Mouse (Mus musculus): ENCODE data around the gene Tmed9. TPM values are rescaled to one million over a fixed set of nuclear protein-coding genes. Genes with fewer than 3 reads are reported as not detected.
"Not testable (repeated sequence)": the region's sequence is repeated elsewhere in the genome, so short reads cannot be mapped to it uniquely, and the experiment has no call there.

Gene Tmed9
- polyA plus RNA-seq, 1 experiment from 2014 or later = 45.1 TPM

- no peak overlapping the region for H3K9ac ChIP-seq (replicated peaks)
- 85% methylated on average over 7 of the region's 7 CpGs for WGBS (ENCODE audit: insufficient replicate concordance)
- no peak overlapping the region for H3K27ac ChIP-seq (ENCODE audit: low read depth)
- no peak overlapping the region for H3K4me2 ChIP-seq (ENCODE audit: low read depth, low read length)
- TF ChIP-seq CTCF (IDR thresholded peaks at IDR 0.05; ENCODE audit: low read depth) = no peak
- no peak for TF ChIP-seq EP300 (IDR thresholded peaks at IDR 0.05; ENCODE audit: low read depth)
- H3K4me3 ChIP-seq (ENCODE audit: low read depth, low read length) = no peak overlapping the region
- ATAC-seq (no peak), DNase-seq (no peak)
- no peaks in the 10 kb centered on the region for H3K9me3 ChIP-seq (ENCODE audit: low read length)
- no peaks in the 10 kb centered on the region for H3K27me3 ChIP-seq (ENCODE audit: insufficient read depth, low read length)
- H3K36me3 ChIP-seq (replicated peaks; ENCODE audit: insufficient read depth, low read length) = peaks cover 12% of the 10 kb centered on the region; the same call in 1 of the 2 replicates
- H3K4me1 ChIP-seq (ENCODE audit: insufficient read depth) = no peaks in the 10 kb centered on the region
Measured at GRCm38 (mm10) chr13:55563266-55563879, 10.2 kb upstream of the Tmed9 start.

- H3K27ac ChIP-seq (ENCODE audit: low read depth) = no peak overlapping the region
- WGBS (ENCODE audit: insufficient replicate concordance) = 89% methylated on average over 6 of the region's 6 CpGs
- ATAC-seq = no peak
- no peaks in the 10 kb centered on the region for H3K9me3 ChIP-seq (ENCODE audit: low read length)
- DNase-seq = no peak
- H3K9ac ChIP-seq (replicated peaks) = no peak overlapping the region
- no peak overlapping the region for H3K4me2 ChIP-seq (ENCODE audit: low read depth, low read length)
- H3K36me3 ChIP-seq (replicated peaks; ENCODE audit: insufficient read depth, low read length) = peaks cover 12% of the 10 kb centered on the region; the same call in 1 of the 2 replicates
- no peaks in the 10 kb centered on the region for H3K27me3 ChIP-seq (ENCODE audit: insufficient read depth, low read length)
- H3K4me1 ChIP-seq (ENCODE audit: insufficient read depth) = peaks cover 12% of the 10 kb centered on the region
- H3K4me3 ChIP-seq (ENCODE audit: low read depth, low read length) = no peak overlapping the region
- no peak for TF ChIP-seq CTCF (IDR thresholded peaks at IDR 0.05; ENCODE audit: low read depth)
- no peak for TF ChIP-seq EP300 (IDR thresholded peaks at IDR 0.05; ENCODE audit: low read depth)
Measured at GRCm38 (mm10) chr13:55567001-55567400, 6.5 kb upstream of the Tmed9 start.

GRCm38 (mm10) chr13:55567949-55568348 lies 5.6 kb upstream of the Tmed9 start:
- Histone ChIP-seq H3K9me3 (ENCODE audit: low read length) (no peaks in the 10 kb centered on the region), H3K27ac (ENCODE audit: low read depth) (no peak overlapping the region), H3K4me2 (ENCODE audit: low read depth, low read length) (no peak overlapping the region), H3K4me3 (ENCODE audit: low read depth, low read length) (no peak overlapping the region), H3K36me3 (replicated peaks; ENCODE audit: insufficient read depth, low read length) (peaks cover 12% of the 10 kb centered on the region; the same call in 1 of the 2 replicates), H3K4me1 (ENCODE audit: insufficient read depth) (peaks cover 16% of the 10 kb centered on the region), H3K9ac (replicated peaks) (no peak overlapping the region), H3K27me3 (ENCODE audit: insufficient read depth, low read length) (no peaks in the 10 kb centered on the region)
- DNase-seq (no peak), ATAC-seq (no peak)
- WGBS (ENCODE audit: insufficient replicate concordance) = 76% methylated on average over 2 of the region's 2 CpGs
- TF ChIP-seq CTCF (IDR thresholded peaks at IDR 0.05; ENCODE audit: low read depth) = no peak

- not testable (repeated sequence) for H3K9ac ChIP-seq (replicated peaks); H3K9me3 ChIP-seq (ENCODE audit: low read length); H3K27ac ChIP-seq (ENCODE audit: low read depth); ATAC-seq; H3K4me2 ChIP-seq (ENCODE audit: low read depth, low read length); H3K27me3 ChIP-seq (ENCODE audit: insufficient read depth, low read length); H3K4me3 ChIP-seq (ENCODE audit: low read depth, low read length); DNase-seq
- peaks cover 16% of the 10 kb centered on the region for H3K4me1 ChIP-seq (ENCODE audit: insufficient read depth)
- peaks cover 12% of the 10 kb centered on the region; the same call in 1 of the 2 replicates for H3K36me3 ChIP-seq (replicated peaks; ENCODE audit: insufficient read depth, low read length)
- WGBS (ENCODE audit: insufficient replicate concordance) = 87% methylated on average over 4 of the region's 4 CpGs
Measured at GRCm38 (mm10) chr13:55568524-55568923, 5.0 kb upstream of the Tmed9 start.

GRCm38 (mm10) chr13:55569726-55570285 lies 3.7 kb upstream of the Tmed9 start:
- Histone ChIP-seq H3K27ac (ENCODE audit: low read depth) (0 out of 2 replicates have a peak overlapping the region, but pooled peaks have one; percentile 1), H3K36me3 (replicated peaks; ENCODE audit: insufficient read depth, low read length) (peaks cover 10% of the 10 kb centered on the region; the same call in 1 of the 2 replicates), H3K9me3 (ENCODE audit: low read length) (no peaks in the 10 kb centered on the region), H3K4me2 (ENCODE audit: low read depth, low read length) (peak overlapping the region; percentile 84), H3K27me3 (ENCODE audit: insufficient read depth, low read length) (no peaks in the 10 kb centered on the region), H3K9ac (replicated peaks) (peak overlapping the region; percentile 98), H3K4me1 (ENCODE audit: insufficient read depth) (peaks cover 16% of the 10 kb centered on the region), H3K4me3 (ENCODE audit: low read depth, low read length) (peak overlapping the region; percentile 95)
- ATAC-seq = no peak
- peak; percentile 18 for DNase-seq
- TF ChIP-seq CTCF (IDR thresholded peaks at IDR 0.05; ENCODE audit: low read depth) (peak; percentile 10; the same call in 1 of the 2 replicates), EP300 (IDR thresholded peaks at IDR 0.05; ENCODE audit: low read depth) (no peak)
- 26% methylated on average over 16 of the region's 16 CpGs for WGBS (ENCODE audit: insufficient replicate concordance)

GRCm38 (mm10) chr13:55570286-55570973 lies 3.1 kb upstream of the Tmed9 start:
- ATAC-seq (peak; percentile 68), DNase-seq (peak; percentile 63)
- peak overlapping the region; percentile 95 for H3K4me3 ChIP-seq (ENCODE audit: low read depth, low read length)
- peak overlapping the region; percentile 98 for H3K9ac ChIP-seq (replicated peaks)
- peak overlapping the region; percentile 84 for H3K4me2 ChIP-seq (ENCODE audit: low read depth, low read length)
- H3K27me3 ChIP-seq (ENCODE audit: insufficient read depth, low read length) = no peaks in the 10 kb centered on the region
- no peak for TF ChIP-seq EP300 (IDR thresholded peaks at IDR 0.05; ENCODE audit: low read depth)
- TF ChIP-seq CTCF (IDR thresholded peaks at IDR 0.05; ENCODE audit: low read depth) = no peak
- H3K36me3 ChIP-seq (replicated peaks; ENCODE audit: insufficient read depth, low read length) = peaks cover 10% of the 10 kb centered on the region; the same call in 1 of the 2 replicates
- WGBS (ENCODE audit: insufficient replicate concordance) = 1% methylated on average over 33 of the region's 47 CpGs
- H3K4me1 ChIP-seq (ENCODE audit: insufficient read depth) = peaks cover 16% of the 10 kb centered on the region
- peak overlapping the region; percentile 87 for H3K27ac ChIP-seq (ENCODE audit: low read depth)
- no peaks in the 10 kb centered on the region for H3K9me3 ChIP-seq (ENCODE audit: low read length)

All from liver, postnatal 0 days (tissue).